Mouse (Mus musculus): ENCODE data around the gene Eef2k. TPM values are rescaled to one million over a fixed set of nuclear protein-coding genes. Genes with fewer than 3 reads are reported as not detected.

The Eef2k gene
- polyA plus RNA-seq, 1 experiment from 2014 or later, result 76.0 TPM

- no peak for ATAC-seq (ENCODE audit: insufficient read depth, low FRiP score)
- Histone ChIP-seq H3K36me3 (ENCODE audit: control insufficient read depth, insufficient read depth, low read length) (no peaks in the 10 kb centered on the region), H3K9me3 (replicated peaks; ENCODE audit: control insufficient read depth, low read length) (no peaks in the 10 kb centered on the region), H3K27ac (ENCODE audit: low read length) (no peak overlapping the region), H3K9ac (ENCODE audit: low read length) (no peak overlapping the region), H3K4me1 (ENCODE audit: control insufficient read depth, insufficient read depth, low read length) (peaks cover 8% of the 10 kb centered on the region), H3K4me3 (replicated peaks; ENCODE audit: low read length) (no peak overlapping the region), H3K4me2 (ENCODE audit: low read depth, low read length) (no peak overlapping the region), H3K27me3 (ENCODE audit: control insufficient read depth, insufficient read depth, low read length) (no peaks in the 10 kb centered on the region)
- WGBS, result 88% methylated on average over 2 of the region's 2 CpGs
Measured at GRCm38 (mm10) chr7:120839786-120840185, 2.8 kb upstream of the Eef2k start.

GRCm38 (mm10) chr7:120843037-120843621 is 498 bp downstream of the Eef2k start:
- no peaks in the 10 kb centered on the region for H3K9me3 ChIP-seq (replicated peaks; ENCODE audit: control insufficient read depth, low read length)
- H3K27ac ChIP-seq (ENCODE audit: low read length), result peak overlapping the region; percentile 98
- H3K27me3 ChIP-seq (ENCODE audit: control insufficient read depth, insufficient read depth, low read length), result no peaks in the 10 kb centered on the region
- peak; percentile 86 for ATAC-seq (ENCODE audit: insufficient read depth, low FRiP score)
- peaks cover 12% of the 10 kb centered on the region; the same call in 1 of the 2 replicates for H3K36me3 ChIP-seq (ENCODE audit: control insufficient read depth, insufficient read depth, low read length)
- peaks cover 17% of the 10 kb centered on the region for H3K4me1 ChIP-seq (ENCODE audit: control insufficient read depth, insufficient read depth, low read length)
- H3K4me3 ChIP-seq (replicated peaks; ENCODE audit: low read length), result peak overlapping the region; percentile 74
- peak overlapping the region; percentile 90 for H3K4me2 ChIP-seq (ENCODE audit: low read depth, low read length)
- peak overlapping the region; percentile 90 for H3K9ac ChIP-seq (ENCODE audit: low read length)
- WGBS, result under 1% methylated on average over 40 of the region's 40 CpGs

GRCm38 (mm10) chr7:120843852-120844435 is 1.3 kb downstream of the Eef2k start:
- Histone ChIP-seq H3K4me2 (ENCODE audit: low read depth, low read length) (peak overlapping the region; percentile 90), H3K9ac (ENCODE audit: low read length) (peak overlapping the region; percentile 90), H3K36me3 (ENCODE audit: control insufficient read depth, insufficient read depth, low read length) (peaks cover 12% of the 10 kb centered on the region; the same call in 1 of the 2 replicates), H3K9me3 (replicated peaks; ENCODE audit: control insufficient read depth, low read length) (no peaks in the 10 kb centered on the region), H3K27me3 (ENCODE audit: control insufficient read depth, insufficient read depth, low read length) (no peaks in the 10 kb centered on the region), H3K4me1 (ENCODE audit: control insufficient read depth, insufficient read depth, low read length) (peaks cover 21% of the 10 kb centered on the region), H3K4me3 (replicated peaks; ENCODE audit: low read length) (peak overlapping the region; percentile 74), H3K27ac (ENCODE audit: low read length) (peak overlapping the region; percentile 98)
- 4% methylated on average over 16 of the region's 16 CpGs for WGBS
- no peak for ATAC-seq (ENCODE audit: insufficient read depth, low FRiP score)

DNA sequence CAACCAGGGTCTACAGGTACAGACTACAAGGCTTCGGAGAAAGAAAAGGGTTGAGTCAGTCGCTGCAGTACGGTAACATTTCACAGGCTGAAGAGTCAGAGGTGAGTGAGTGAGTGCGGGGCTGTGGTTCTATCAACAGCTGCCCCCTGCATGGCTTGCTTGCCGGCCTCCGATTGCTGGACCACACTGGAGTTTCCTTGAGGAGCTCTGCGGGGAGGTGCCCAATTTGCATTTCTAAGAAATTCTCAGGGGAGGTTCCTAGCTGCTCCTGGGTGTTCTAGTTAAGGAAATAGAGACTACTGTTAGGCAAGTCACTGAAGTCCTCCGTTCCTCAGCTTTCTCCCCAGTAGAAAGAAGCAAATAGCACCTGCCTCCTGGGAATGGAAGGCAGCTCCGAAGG is 2.1 kb downstream of the Eef2k start:
- Histone ChIP-seq H3K4me1 (ENCODE audit: control insufficient read depth, insufficient read depth, low read length) (peaks cover 21% of the 10 kb centered on the region), H3K9ac (ENCODE audit: low read length) (peak overlapping the region; percentile 90)

GRCm38 (mm10) chr7:120848831-120849512 is 6.3 kb downstream of the Eef2k start:
- Histone ChIP-seq H3K27me3 (ENCODE audit: control insufficient read depth, insufficient read depth, low read length) (no peaks in the 10 kb centered on the region), H3K4me3 (replicated peaks; ENCODE audit: low read length) (no peak overlapping the region), H3K36me3 (ENCODE audit: control insufficient read depth, insufficient read depth, low read length) (peaks cover 12% of the 10 kb centered on the region; the same call in 1 of the 2 replicates), H3K9me3 (replicated peaks; ENCODE audit: control insufficient read depth, low read length) (no peaks in the 10 kb centered on the region), H3K9ac (ENCODE audit: low read length) (no peak overlapping the region), H3K27ac (ENCODE audit: low read length) (no peak overlapping the region), H3K4me1 (ENCODE audit: control insufficient read depth, insufficient read depth, low read length) (peaks cover 41% of the 10 kb centered on the region), H3K4me2 (ENCODE audit: low read depth, low read length) (no peak overlapping the region)
- no peak for ATAC-seq (ENCODE audit: insufficient read depth, low FRiP score)
- WGBS, result 72% methylated on average over 3 of the region's 3 CpGs

More for the DNA sequence above, 2.1 kb downstream of the Eef2k start:
- no peaks in the 10 kb centered on the region for H3K27me3 ChIP-seq (ENCODE audit: control insufficient read depth, insufficient read depth, low read length)
- 33% methylated on average over 9 of the region's 9 CpGs for WGBS
- H3K4me2 ChIP-seq (ENCODE audit: low read depth, low read length), result peak overlapping the region; percentile 90
- peaks cover 12% of the 10 kb centered on the region; the same call in 1 of the 2 replicates for H3K36me3 ChIP-seq (ENCODE audit: control insufficient read depth, insufficient read depth, low read length)
- H3K27ac ChIP-seq (ENCODE audit: low read length), result peak overlapping the region; percentile 98
- ATAC-seq (ENCODE audit: insufficient read depth, low FRiP score), result no peak
- peak overlapping the region; percentile 74 for H3K4me3 ChIP-seq (replicated peaks; ENCODE audit: low read length)
- H3K9me3 ChIP-seq (replicated peaks; ENCODE audit: control insufficient read depth, low read length), result no peaks in the 10 kb centered on the region

- 88% methylated on average over 3 of the region's 3 CpGs for WGBS
- Histone ChIP-seq H3K4me3 (replicated peaks; ENCODE audit: low read length) (no peak overlapping the region), H3K4me2 (ENCODE audit: low read depth, low read length) (no peak overlapping the region), H3K9ac (ENCODE audit: low read length) (no peak overlapping the region), H3K4me1 (ENCODE audit: control insufficient read depth, insufficient read depth, low read length) (peaks cover 32% of the 10 kb centered on the region), H3K27ac (ENCODE audit: low read length) (no peak overlapping the region), H3K9me3 (replicated peaks; ENCODE audit: control insufficient read depth, low read length) (no peaks in the 10 kb centered on the region), H3K27me3 (ENCODE audit: control insufficient read depth, insufficient read depth, low read length) (no peaks in the 10 kb centered on the region), H3K36me3 (ENCODE audit: control insufficient read depth, insufficient read depth, low read length) (peaks cover 12% of the 10 kb centered on the region; the same call in 1 of the 2 replicates)
- no peak for ATAC-seq (ENCODE audit: insufficient read depth, low FRiP score)
Measured at GRCm38 (mm10) chr7:120850165-120850564, 7.5 kb downstream of the Eef2k start.

- Histone ChIP-seq H3K27ac (ENCODE audit: low read length) (no peak overlapping the region), H3K4me1 (ENCODE audit: control insufficient read depth, insufficient read depth, low read length) (peaks cover 44% of the 10 kb centered on the region), H3K4me3 (replicated peaks; ENCODE audit: low read length) (no peak overlapping the region), H3K9ac (ENCODE audit: low read length) (no peak overlapping the region), H3K27me3 (ENCODE audit: control insufficient read depth, insufficient read depth, low read length) (no peaks in the 10 kb centered on the region), H3K36me3 (ENCODE audit: control insufficient read depth, insufficient read depth, low read length) (peaks cover 12% of the 10 kb centered on the region; the same call in 1 of the 2 replicates), H3K9me3 (replicated peaks; ENCODE audit: control insufficient read depth, low read length) (no peaks in the 10 kb centered on the region), H3K4me2 (ENCODE audit: low read depth, low read length) (no peak overlapping the region)
- ATAC-seq (ENCODE audit: insufficient read depth, low FRiP score), result no peak
- WGBS, result 78% methylated on average over 11 of the region's 11 CpGs
Measured at GRCm38 (mm10) chr7:120859854-120860253, 17.2 kb downstream of the Eef2k start.

DNA sequence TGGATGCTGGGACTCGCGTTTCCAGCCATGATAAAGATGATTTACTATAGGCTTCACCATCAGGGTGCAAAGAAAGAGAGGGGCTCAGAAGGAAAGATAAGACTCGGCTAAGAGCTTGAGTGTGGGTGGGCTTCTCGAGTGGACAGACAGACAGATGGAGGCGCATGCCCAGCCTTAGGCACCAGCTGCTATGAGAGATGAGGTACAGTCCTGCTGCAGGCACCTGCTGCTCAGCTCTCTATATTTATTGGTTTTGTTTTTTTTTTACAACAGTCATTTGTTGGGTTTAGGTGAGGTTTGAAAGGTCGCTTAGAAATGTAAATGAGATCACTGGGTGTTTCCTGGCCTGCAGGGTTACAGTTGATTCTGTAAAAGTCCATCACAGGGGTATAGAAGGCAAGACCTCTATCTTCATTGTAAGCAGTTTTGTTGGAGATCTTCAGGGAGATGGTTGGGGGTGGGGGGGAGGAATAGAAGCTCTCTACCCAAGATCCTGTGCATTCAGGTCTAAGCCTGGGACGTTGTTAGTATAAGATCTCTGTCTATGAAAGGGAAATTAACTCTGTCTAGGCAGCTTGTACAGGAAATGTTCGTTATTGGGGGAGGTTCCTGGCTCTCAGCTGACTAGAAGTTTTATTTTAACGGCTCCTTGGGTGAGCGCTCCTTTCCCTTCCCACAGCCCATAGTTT is 18.3 kb downstream of the Eef2k start:
- no peak overlapping the region for H3K9ac ChIP-seq (ENCODE audit: low read length)
- peaks cover 12% of the 10 kb centered on the region; the same call in 1 of the 2 replicates for H3K36me3 ChIP-seq (ENCODE audit: control insufficient read depth, insufficient read depth, low read length)
- WGBS, result 49% methylated on average over 10 of the region's 10 CpGs
- no peak overlapping the region for H3K4me3 ChIP-seq (replicated peaks; ENCODE audit: low read length)
- no peak for ATAC-seq (ENCODE audit: insufficient read depth, low FRiP score)
- no peak overlapping the region for H3K4me2 ChIP-seq (ENCODE audit: low read depth, low read length)
- H3K9me3 ChIP-seq (replicated peaks; ENCODE audit: control insufficient read depth, low read length), result no peaks in the 10 kb centered on the region
- peak overlapping the region; percentile 5; the same call in 1 of the 2 replicates for H3K27ac ChIP-seq (ENCODE audit: low read length)
- peaks cover 49% of the 10 kb centered on the region for H3K4me1 ChIP-seq (ENCODE audit: control insufficient read depth, insufficient read depth, low read length)
- H3K27me3 ChIP-seq (ENCODE audit: control insufficient read depth, insufficient read depth, low read length), result no peaks in the 10 kb centered on the region

Measured in stomach, embryonic 16.5 days (tissue).